Mouse (Mus musculus) kidney, adult 2 months (tissue): ENCODE measurements around the gene Samd8.

ENCODE experiments used
- CTCF ChIP-seq: fragments of 200-500 bp; conservative IDR thresholded peaks from 2 replicates; pipeline ENCODE4 v1.5.1; 2011; ENCODE audit warnings: low read depth, mild to moderate bottlenecking, control low read depth, low read length, moderate library complexity, mixed read lengths; ENCODE audit not compliant: insufficient read depth, insufficient read length
- POLR2A ChIP-seq: fragments of 200-500 bp; IDR thresholded peaks from one replicate; pipeline ENCODE4 v1.6.1; 2011; ENCODE audit warnings: low read depth, low read length, control low read depth

- TF ChIP-seq CTCF = no peak
- TF ChIP-seq POLR2A = peak; percentile 88
These were observed 80.8 kb downstream of the Samd8 start for GRCm38 (mm10) chr14:21830876-21831767.
